Mouse (Mus musculus): Measurements from ENCODE around the gene Rprd1b.

Gene Rprd1b

GRCm38 (mm10) chr2:158169351-158169750 lies 141.1 kb downstream of the Rprd1b start:
- intact Hi-C loops (cut with DNase I), result no loop called here

- intact Hi-C loops (cut with DNase I), result no loop called here
Observed at GRCm38 (mm10) chr2:158169771-158170170, 141.5 kb downstream of the Rprd1b start.

GRCm38 (mm10) chr2:158170394-158170793 lies 142.1 kb downstream of the Rprd1b start:
- intact Hi-C loops (cut with DNase I), result no loop called here

GRCm38 (mm10) chr2:158174438-158174837 lies 146.1 kb downstream of the Rprd1b start:
- intact Hi-C loops (cut with DNase I), result no loop called here

- intact Hi-C loops (cut with DNase I), result no loop called here
Observed at GRCm38 (mm10) chr2:158174958-158175357, 146.7 kb downstream of the Rprd1b start.

GRCm38 (mm10) chr2:158175433-158175832 lies 147.1 kb downstream of the Rprd1b start:
- intact Hi-C loops (cut with DNase I), result no loop called here

- intact Hi-C loops (cut with DNase I), result no loop called here
Observed at GRCm38 (mm10) chr2:158176763-158177162, 148.5 kb downstream of the Rprd1b start.

GRCm38 (mm10) chr2:158177574-158177973 lies 149.3 kb downstream of the Rprd1b start:
- intact Hi-C loops (cut with DNase I), result no loop called here

- intact Hi-C loops (cut with DNase I), result no loop called here
Observed at GRCm38 (mm10) chr2:158178139-158178538, 149.8 kb downstream of the Rprd1b start.

- intact Hi-C loops (cut with DNase I), result no loop called here
Observed at GRCm38 (mm10) chr2:158178696-158179369, 150.5 kb downstream of the Rprd1b start.

GRCm38 (mm10) chr2:158179370-158180111 lies 151.2 kb downstream of the Rprd1b start:
- intact Hi-C loops (cut with DNase I), result no loop called here

GRCm38 (mm10) chr2:158180797-158181196 lies 152.5 kb downstream of the Rprd1b start:
- intact Hi-C loops (cut with DNase I), result no loop called here

All from adrenal gland (tissue).